Mouse (Mus musculus) liver, embryonic 11.5 days (tissue): ENCODE measurements at regions not wholly inside any gene's neighbourhood (a gene's known extent, or its start where the extent isn't known, plus 50 kb on each side); places are given as distances from the start of the nearest gene placed in this dataset.

Experiments used
- ATAC-seq: fragments of 200-750 bp; cut with Nextera tagmentation; replicated peaks from 2 replicates; pipeline ENCODE4 v1.8.0; 2017; ENCODE audit warnings: moderate number of reproducible peaks, mild to moderate bottlenecking, moderate TSS enrichment, moderate library complexity; ENCODE audit not compliant: low FRiP score
- DNase-seq: peaks from one replicate; pipeline ENCODE4 v3.0.0-alpha.2; 2017; ENCODE audit warnings: low spot score
- H3K27ac ChIP-seq: fragments of 300-500 bp; sonication (generic); 2 replicates; pipeline ENCODE4 v1.5.1; 2014; ENCODE audit warnings: mild to moderate bottlenecking, low read depth, low read length, control low read depth
- H3K27me3 ChIP-seq: fragments of 300-500 bp; sonication (generic); replicated peaks from 2 replicates; pipeline ENCODE4 v1.6.1; 2014; ENCODE audit warnings: low read length, mixed read lengths; ENCODE audit not compliant: control insufficient read depth, insufficient read depth
- H3K36me3 ChIP-seq: fragments of 300-500 bp; sonication (generic); 2 replicates; pipeline ENCODE4 v1.6.1; 2014; ENCODE audit warnings: mild to moderate bottlenecking, low read length, moderate library complexity, mixed read lengths; ENCODE audit not compliant: control insufficient read depth, insufficient read depth
- H3K4me1 ChIP-seq: fragments of 300-500 bp; sonication (generic); replicated peaks from 2 replicates; pipeline ENCODE4 v1.6.1; 2014; ENCODE audit warnings: low read length, mixed read lengths; ENCODE audit not compliant: control insufficient read depth, insufficient read depth
- H3K4me2 ChIP-seq: fragments of 300-500 bp; sonication (generic); 2 replicates; pipeline ENCODE4 v1.6.1; 2014; ENCODE audit warnings: mild to moderate bottlenecking, control low read depth, moderate library complexity
- H3K4me3 ChIP-seq: fragments of 300-500 bp; sonication (generic); 2 replicates; pipeline ENCODE4 v1.5.1; 2014; ENCODE audit warnings: low read depth, low read length, control low read depth
- H3K9ac ChIP-seq: fragments of 300-500 bp; sonication (generic); 2 replicates; pipeline ENCODE4 v1.6.1; 2014; ENCODE audit warnings: low read depth, low read length, control low read depth
- H3K9me3 ChIP-seq: fragments of 300-500 bp; sonication (generic); 2 replicates; pipeline ENCODE4 v1.6.1; 2016; ENCODE audit warnings: low read length, inconsistent platforms, mixed read lengths; ENCODE audit not compliant: control insufficient read depth
- WGBS: fragments of 180-500 bp; shearing (Covaris S2); extraction: QIAGEN DNeasy Blood & Tissue Kit; methylation state at CpG from one replicate; pipeline ENCODE4 v1.1.7; 2014; 5-methylcytosine and 5-hydroxymethylcytosine counted together

GRCm38 (mm10) chr2:160451481-160452238 lies 84.8 kb upstream of the Mafb start:
- no peaks in the 10 kb centered on the region for H3K9me3 ChIP-seq
- ATAC-seq, result peak; percentile 75
- H3K9ac ChIP-seq, result peak overlapping the region; percentile 37; the same call in 1 of the 2 replicates
- peak; percentile 47 for DNase-seq
- peak overlapping the region; percentile 63 for H3K4me2 ChIP-seq
- no peaks in the 10 kb centered on the region; the same call in 1 of the 2 replicates for H3K27me3 ChIP-seq
- peak overlapping the region; percentile 71 for H3K27ac ChIP-seq
- H3K4me3 ChIP-seq, result peak overlapping the region; percentile 40
- 2% methylated on average over 21 of the region's 21 CpGs for WGBS
- H3K4me1 ChIP-seq, result peaks cover 9% of the 10 kb centered on the region; the same call in 1 of the 2 replicates
- no peaks in the 10 kb centered on the region for H3K36me3 ChIP-seq

- no peaks in the 10 kb centered on the region for H3K9me3 ChIP-seq
- H3K4me2 ChIP-seq, result peak overlapping the region; percentile 63
- H3K36me3 ChIP-seq, result no peaks in the 10 kb centered on the region
- ATAC-seq (no peak), DNase-seq (no peak)
- peaks cover 9% of the 10 kb centered on the region; the same call in 1 of the 2 replicates for H3K4me1 ChIP-seq
- H3K4me3 ChIP-seq, result peak overlapping the region; percentile 40; the same call in 1 of the 2 replicates
- no peak overlapping the region for H3K9ac ChIP-seq
- WGBS, result 19% methylated on average over 6 of the region's 6 CpGs
- H3K27ac ChIP-seq, result no peak overlapping the region; the same call in 1 of the 2 replicates
- no peaks in the 10 kb centered on the region for H3K27me3 ChIP-seq
Measured at GRCm38 (mm10) chr2:160452239-160452530, 85.3 kb upstream of the Mafb start.

- no peak for DNase-seq
- Histone ChIP-seq H3K9ac (no peak overlapping the region), H3K9me3 (no peaks in the 10 kb centered on the region), H3K4me2 (no peak overlapping the region), H3K4me1 (peaks cover 9% of the 10 kb centered on the region; the same call in 1 of the 2 replicates), H3K27ac (no peak overlapping the region), H3K27me3 (no peaks in the 10 kb centered on the region), H3K4me3 (no peak overlapping the region), H3K36me3 (no peaks in the 10 kb centered on the region)
- no peak for ATAC-seq
- WGBS, result 81% methylated on average over 6 of the region's 6 CpGs
Measured at GRCm38 (mm10) chr2:160452730-160453129, 85.9 kb upstream of the Mafb start.

GRCm38 (mm10) chr2:160455617-160456016 lies 88.8 kb upstream of the Mafb start:
- no peak overlapping the region for H3K4me2 ChIP-seq
- H3K4me3 ChIP-seq, result no peak overlapping the region
- no peaks in the 10 kb centered on the region for H3K27me3 ChIP-seq
- DNase-seq, result no peak
- 70% methylated on average over 10 of the region's 10 CpGs for WGBS
- H3K9ac ChIP-seq, result no peak overlapping the region
- no peaks in the 10 kb centered on the region for H3K9me3 ChIP-seq
- H3K27ac ChIP-seq, result no peak overlapping the region
- H3K4me1 ChIP-seq, result peaks cover 9% of the 10 kb centered on the region; the same call in 1 of the 2 replicates
- ATAC-seq, result no peak
- no peaks in the 10 kb centered on the region for H3K36me3 ChIP-seq

GRCm38 (mm10) chr2:160456681-160457080 lies 89.8 kb upstream of the Mafb start:
- Histone ChIP-seq H3K4me1 (peaks cover 2% of the 10 kb centered on the region; the same call in 1 of the 2 replicates), H3K9me3 (no peaks in the 10 kb centered on the region), H3K27ac (no peak overlapping the region), H3K27me3 (no peaks in the 10 kb centered on the region), H3K4me3 (no peak overlapping the region), H3K4me2 (no peak overlapping the region), H3K36me3 (no peaks in the 10 kb centered on the region), H3K9ac (no peak overlapping the region)
- ATAC-seq, result no peak
- no peak for DNase-seq
- 62% methylated on average over 8 of the region's 8 CpGs for WGBS

- no peak overlapping the region for H3K9ac ChIP-seq
- no peaks in the 10 kb centered on the region for H3K36me3 ChIP-seq
- no peak overlapping the region for H3K4me3 ChIP-seq
- H3K9me3 ChIP-seq, result no peaks in the 10 kb centered on the region
- no peaks in the 10 kb centered on the region for H3K27me3 ChIP-seq
- H3K4me2 ChIP-seq, result no peak overlapping the region
- 58% methylated on average over 4 of the region's 4 CpGs for WGBS
- H3K27ac ChIP-seq, result no peak overlapping the region
- no peaks in the 10 kb centered on the region for H3K4me1 ChIP-seq
- DNase-seq (no peak), ATAC-seq (no peak)
Measured at GRCm38 (mm10) chr2:160471561-160471960, 104.7 kb upstream of the Mafb start.

GRCm38 (mm10) chr2:160476181-160476580 lies 109.3 kb upstream of the Mafb start:
- H3K4me2 ChIP-seq, result no peak overlapping the region
- H3K4me3 ChIP-seq, result no peak overlapping the region
- ATAC-seq, result no peak
- no peaks in the 10 kb centered on the region for H3K27me3 ChIP-seq
- H3K4me1 ChIP-seq, result no peaks in the 10 kb centered on the region
- WGBS, result 75% methylated on average over 3 of the region's 3 CpGs
- no peak overlapping the region for H3K27ac ChIP-seq
- H3K36me3 ChIP-seq, result no peaks in the 10 kb centered on the region
- no peak overlapping the region for H3K9ac ChIP-seq
- H3K9me3 ChIP-seq, result no peaks in the 10 kb centered on the region
- DNase-seq, result no peak

GRCm38 (mm10) chr2:160479240-160479639 lies 112.4 kb upstream of the Mafb start:
- Histone ChIP-seq H3K4me1 (no peaks in the 10 kb centered on the region), H3K9me3 (no peaks in the 10 kb centered on the region), H3K4me3 (no peak overlapping the region), H3K36me3 (no peaks in the 10 kb centered on the region), H3K27ac (no peak overlapping the region), H3K9ac (no peak overlapping the region), H3K4me2 (no peak overlapping the region), H3K27me3 (no peaks in the 10 kb centered on the region)
- ATAC-seq (no peak), DNase-seq (no peak)
- 53% methylated on average over 7 of the region's 7 CpGs for WGBS

- H3K27ac ChIP-seq, result no peak overlapping the region
- H3K4me2 ChIP-seq, result no peak overlapping the region
- H3K4me3 ChIP-seq, result no peak overlapping the region
- H3K9ac ChIP-seq, result no peak overlapping the region
- no peaks in the 10 kb centered on the region for H3K9me3 ChIP-seq
- no peaks in the 10 kb centered on the region for H3K36me3 ChIP-seq
- no peak for ATAC-seq
- no peaks in the 10 kb centered on the region for H3K4me1 ChIP-seq
- DNase-seq, result no peak
- no peaks in the 10 kb centered on the region for H3K27me3 ChIP-seq
- whole genome bisulfite sequencing, result 88% methylated on average over 5 of the region's 5 CpGs
Measured at GRCm38 (mm10) chr2:160485097-160485496, 118.2 kb upstream of the Mafb start.
